Mouse (Mus musculus) c-Kit-positive CD71-negative TER-119-negative erythroid progenitor cells, embryonic 14.5 days (primary cell): ENCODE results near the gene Vsig10.
"Not testable (repeated sequence)": the region's sequence is repeated elsewhere in the genome, so short reads cannot be mapped to it uniquely, and the experiment has no call there.

ENCODE experiments used
- DNase-seq: peaks from one replicate; pipeline ENCODE4 v3.0.0-alpha.2; 2013; ENCODE audit warnings: low read depth

Gene Vsig10

GRCm38 (mm10) chr5:117303691-117304579 is 14.9 kb upstream of the Vsig10 start:
- DNase-seq, result no peak

GRCm38 (mm10) chr5:117304947-117305346 is 13.9 kb upstream of the Vsig10 start:
- DNase-seq, result peak; percentile 65

- no peak for DNase-seq
These were observed 13.1 kb upstream of the Vsig10 start for GRCm38 (mm10) chr5:117305754-117306153.

GRCm38 (mm10) chr5:117306826-117307225 is 12.1 kb upstream of the Vsig10 start:
- DNase-seq, result no peak

- DNase-seq, result peak; percentile 61
These were observed 11.2 kb upstream of the Vsig10 start for GRCm38 (mm10) chr5:117307699-117308098.

- DNase-seq, result no peak
These were observed 5.5 kb upstream of the Vsig10 start for GRCm38 (mm10) chr5:117313420-117313819.

- no peak for DNase-seq
These were observed 5.0 kb upstream of the Vsig10 start for GRCm38 (mm10) chr5:117313909-117314308.

GRCm38 (mm10) chr5:117314587-117315428 is 4.1 kb upstream of the Vsig10 start:
- DNase-seq, result no peak

GRCm38 (mm10) chr5:117323751-117324150 is 4.9 kb downstream of the Vsig10 start:
- DNase-seq, result no peak

GRCm38 (mm10) chr5:117326408-117326807 is 7.5 kb downstream of the Vsig10 start:
- no peak for DNase-seq

- no peak for DNase-seq
These were observed 11.6 kb downstream of the Vsig10 start for GRCm38 (mm10) chr5:117330457-117330856.

GRCm38 (mm10) chr5:117337999-117338398 is 19.1 kb downstream of the Vsig10 start:
- no peak for DNase-seq

GRCm38 (mm10) chr5:117338503-117338902 is 19.6 kb downstream of the Vsig10 start:
- no peak for DNase-seq

- no peak for DNase-seq
These were observed 21.2 kb downstream of the Vsig10 start for GRCm38 (mm10) chr5:117340081-117340480.

GRCm38 (mm10) chr5:117341896-117342295 is 23.0 kb downstream of the Vsig10 start:
- no peak for DNase-seq

GRCm38 (mm10) chr5:117344496-117344895 is 25.6 kb downstream of the Vsig10 start:
- not testable (repeated sequence) for DNase-seq

GRCm38 (mm10) chr5:117345432-117345976 is 26.6 kb downstream of the Vsig10 start:
- no peak for DNase-seq

GRCm38 (mm10) chr5:117346281-117346680 is 27.4 kb downstream of the Vsig10 start:
- DNase-seq, result no peak

GRCm38 (mm10) chr5:117347011-117347410 is 28.1 kb downstream of the Vsig10 start:
- DNase-seq, result no peak

GRCm38 (mm10) chr5:117347838-117348237 is 29.0 kb downstream of the Vsig10 start:
- DNase-seq, result no peak

- no peak for DNase-seq
These were observed 29.4 kb downstream of the Vsig10 start for GRCm38 (mm10) chr5:117348279-117348678.

- DNase-seq, result no peak
These were observed 35.2 kb downstream of the Vsig10 start for GRCm38 (mm10) chr5:117354121-117354520.
